ENCODE assay signal across 21 mouse cellular contexts in genomic region chr2:75691316-75691715, GRCm38 (mm10). TPM values are rescaled to one million over a fixed set of nuclear protein-coding genes. Genes with fewer than 3 reads are reported as not detected.
DNase-seq lines count a peak whose midpoint lies in the region; ATAC-seq and TF ChIP-seq lines count a peak whose summit lies in the region.
"Had no signal": no experiment of that assay in that cellular context is flagged by ENCODE, and none has a peak within 500 bp of the region (broad histone marks: within the 10 kb centered on the region; RNA-seq: fewer than 3 reads in every experiment).

No protein-coding gene starts in this region.

- no peak for ATAC-seq in heart, embryonic 13.5 days (ENCODE audit: extremely low read depth, insufficient number of reproducible peaks, low FRiP score, low TSS enrichment)
- ATAC-seq in heart, embryonic 15.5 days (replicated peaks; ENCODE audit: insufficient number of reproducible peaks, insufficient read depth, low FRiP score, low read depth): no peak
- ATAC-seq in megakaryocyte-erythroid progenitor cell, adult 5-6 weeks (replicated peaks; ENCODE audit: low FRiP score, low TSS enrichment, poor library complexity, severe bottlenecking): no peak
- ATAC-seq: forebrain, embryonic 14.5 days; hindbrain, postnatal 0 days had no signal

- no peak overlapping the region for H3K9ac ChIP-seq in heart, adult 2 months (ENCODE audit: low read depth, low read length)
- H3K9ac ChIP-seq in heart, embryonic 13.5 days: peak overlapping the region; percentile 44; the same call in 1 of the 2 replicates
- no peak overlapping the region for H3K9ac ChIP-seq in heart, embryonic 15.5 days
- H3K9ac ChIP-seq: embryonic facial prominence, embryonic 15.5 days; hindbrain, embryonic 13.5 days; kidney, embryonic 15.5 days had no signal

- intact Hi-C loops in gastrocnemius, adult 2 months (cut with DNase I): no loop called here
- intact Hi-C loops in gastrocnemius, postnatal 36 days (cut with DNase I): no loop called here
- intact Hi-C loops in heart, adult 2 months (cut with DNase I): no loop called here
- intact Hi-C loops in heart, postnatal 25 days (cut with DNase I): no loop called here

- peak overlapping the region; percentile 22; the same call in 1 of the 2 replicates for H3K4me2 ChIP-seq in heart, embryonic 13.5 days
- H3K4me2 ChIP-seq in heart, embryonic 15.5 days: no peak overlapping the region
- H3K4me2 ChIP-seq: embryonic facial prominence, embryonic 15.5 days; hindbrain, embryonic 13.5 days; kidney, embryonic 15.5 days had no signal

- no peak for TF ChIP-seq EP300 in heart, adult 2 months (IDR thresholded peaks at IDR 0.05; ENCODE audit: insufficient read depth, low read depth, low read length)

- peaks cover 66% of the 10 kb centered on the region for H3K36me3 ChIP-seq in heart, adult 2 months (ENCODE audit: control insufficient read depth, insufficient read depth, low read length)
- 0 out of 2 replicates have a peak, but pooled peaks cover 3% of the 10 kb centered on the region for H3K36me3 ChIP-seq in heart, embryonic 13.5 days
- no peaks in the 10 kb centered on the region for H3K36me3 ChIP-seq in heart, embryonic 15.5 days
- H3K36me3 ChIP-seq: embryonic facial prominence, embryonic 15.5 days; hindbrain, embryonic 13.5 days; kidney, embryonic 15.5 days had no signal

- WGBS in heart, adult 2 months: 53% methylated on average over 8 of the region's 8 CpGs
- WGBS in heart, embryonic 13.5 days: 37% methylated on average over 8 of the region's 8 CpGs
- WGBS in heart, embryonic 15.5 days: 35% methylated on average over 8 of the region's 8 CpGs

- H3K9me3 ChIP-seq in heart, embryonic 13.5 days: no peaks in the 10 kb centered on the region
- no peaks in the 10 kb centered on the region for H3K9me3 ChIP-seq in heart, embryonic 15.5 days (replicated peaks)
- H3K9me3 ChIP-seq: embryonic facial prominence, embryonic 15.5 days; forebrain, embryonic 10.5 days; hindbrain, embryonic 13.5 days; kidney, embryonic 15.5 days had no signal

- H3K79me2 ChIP-seq in heart, adult 2 months (replicated peaks; ENCODE audit: control insufficient read depth, insufficient read depth, low read length): peaks cover 17% of the 10 kb centered on the region

- no peak for DNase-seq in gastrocnemius, adult 2 months
- DNase-seq in gastrocnemius, postnatal 36 days: no peak
- DNase-seq in heart, adult 2 months: no peak
- no peak for DNase-seq in heart, postnatal 25 days (ENCODE audit: low spot score)
- DNase-seq in heart, postnatal 4 days: no peak
- DNase-seq: adrenal gland, postnatal 10 days; cerebellum, adult 11 months; cerebellum, adult 8-10 months; cerebellum, postnatal 14 days; embryo, embryonic 11 days; kidney, adult 11 months had no signal

- peaks cover 56% of the 10 kb centered on the region for H3K4me1 ChIP-seq in heart, adult 2 months (ENCODE audit: control insufficient read depth, insufficient read depth, low read length)
- H3K4me1 ChIP-seq in heart, embryonic 13.5 days: peaks cover 87% of the 10 kb centered on the region
- peaks cover 71% of the 10 kb centered on the region for H3K4me1 ChIP-seq in heart, embryonic 15.5 days (replicated peaks)

- H3K4me3 ChIP-seq in gastrocnemius, adult 2 months: peak overlapping the region; percentile 51
- H3K4me3 ChIP-seq in heart, adult 2 months: no peak overlapping the region
- no peak overlapping the region for H3K4me3 ChIP-seq in heart, embryonic 13.5 days
- no peak overlapping the region for H3K4me3 ChIP-seq in heart, embryonic 15.5 days
- H3K4me3 ChIP-seq: embryonic facial prominence, embryonic 15.5 days; erythroblast, embryonic 14.5 days; forebrain, embryonic 10.5 days; hindbrain, embryonic 13.5 days; kidney, embryonic 15.5 days had no signal

- no peak for TF ChIP-seq POLR2A in heart, adult 2 months (IDR thresholded peaks at IDR 0.05; ENCODE audit: insufficient read depth, low read depth, low read length)

- H3K27me3 ChIP-seq in heart, adult 2 months (ENCODE audit: control insufficient read depth, insufficient read depth, low read length): no peaks in the 10 kb centered on the region
- no peaks in the 10 kb centered on the region for H3K27me3 ChIP-seq in heart, embryonic 13.5 days (replicated peaks)
- no peaks in the 10 kb centered on the region for H3K27me3 ChIP-seq in heart, embryonic 15.5 days
- H3K27me3 ChIP-seq: embryonic facial prominence, embryonic 15.5 days; hindbrain, embryonic 13.5 days; kidney, embryonic 15.5 days had no signal

- no peak for TF ChIP-seq CTCF in gastrocnemius, adult 2 months (IDR thresholded peaks at IDR 0.05)
- TF ChIP-seq CTCF in heart, adult 2 months (IDR thresholded peaks at IDR 0.05): no peak

- peak overlapping the region; percentile 84 for H3K27ac ChIP-seq in gastrocnemius, adult 2 months
- peak overlapping the region; percentile 47 for H3K27ac ChIP-seq in heart, adult 2 months
- H3K27ac ChIP-seq in heart, embryonic 13.5 days (replicated peaks): peak overlapping the region; percentile 61
- 0 out of 2 replicates have a peak overlapping the region, but pooled peaks have one; percentile 38 for H3K27ac ChIP-seq in heart, embryonic 15.5 days
- H3K27ac ChIP-seq: embryonic facial prominence, embryonic 15.5 days; forebrain, embryonic 10.5 days; hindbrain, embryonic 13.5 days; hindbrain, postnatal 0 days; kidney, embryonic 15.5 days had no signal

RNA-seq across cellular contexts. Expression of gene Nfe2l2, which starts 13.1 kb away (rescaled TPM):
- total RNA-seq in gastrocnemius, adult 2 months (2021): 10 to 100 TPM; 32.9 to 41.0 TPM
- 10 to 100 TPM; 33.2 to 40.3 TPM for total RNA-seq in gastrocnemius, postnatal 36 days (2021)
- total RNA-seq in heart, adult 2 months (2021): 10 to 100 TPM; 56.2 to 67.1 TPM
- 36.5 and 52.4 TPM in 2 replicates for polyA plus RNA-seq in heart, adult 2 months (2012; rRNA removed)
- total RNA-seq in heart, postnatal 25 days (2021): 10 to 100 TPM; 56.8 to 72.0 TPM
- polyA plus RNA-seq in heart, embryonic 13.5 days (2015; fragmentation: Nextera tagmentation; extraction: Ambion mirVana): 42.8 and 43.7 TPM in 2 replicates
- 10 to 100 TPM; 53.2 to 54.5 TPM for total RNA-seq in heart, postnatal 4 days (2021)
- polyA plus RNA-seq in heart, embryonic 15.5 days (2015; fragmentation: Nextera tagmentation; extraction: Ambion mirVana): 49.4 and 52.0 TPM in 2 replicates
- total RNA-seq in megakaryocyte-erythroid progenitor cell, adult 5-6 weeks (2014; fragmentation: Nextera tagmentation): 127 and 136 TPM in 2 replicates
- 123 and 130 TPM in 2 replicates for total RNA-seq in megakaryocyte-erythroid progenitor cell, adult 5-6 weeks (2017)

RNA-seq across cellular contexts. Expression of gene Hnrnpa3, which starts 32.3 kb away (rescaled TPM):
- total RNA-seq in gastrocnemius, adult 2 months (2021): 100 to 1,000 TPM; 123 to 144 TPM
- 100 to 1,000 TPM in 1 of 2 experiments, 10 to 100 TPM in 1; 96.6 to 134 TPM for total RNA-seq in gastrocnemius, postnatal 36 days (2021)
- total RNA-seq in heart, adult 2 months (2021): 100 to 1,000 TPM; 177 to 180 TPM
- 18.5 and 44.9 TPM in 2 replicates for polyA plus RNA-seq in heart, adult 2 months (2012; rRNA removed)
- total RNA-seq in heart, postnatal 25 days (2021): 100 to 1,000 TPM; 159 to 193 TPM
- polyA plus RNA-seq in heart, embryonic 13.5 days (2015; fragmentation: Nextera tagmentation; extraction: Ambion mirVana): 188 and 192 TPM in 2 replicates
- 100 to 1,000 TPM; 504 to 509 TPM for total RNA-seq in heart, postnatal 4 days (2021)
- polyA plus RNA-seq in heart, embryonic 15.5 days (2015; fragmentation: Nextera tagmentation; extraction: Ambion mirVana): 170 and 171 TPM in 2 replicates
- total RNA-seq in megakaryocyte-erythroid progenitor cell, adult 5-6 weeks (2014; fragmentation: Nextera tagmentation): 791 and 833 TPM in 2 replicates
- total RNA-seq in megakaryocyte-erythroid progenitor cell, adult 5-6 weeks (2017): 389 and 460 TPM in 2 replicates
